In genomic region chr14:20724043-20724442, GRCm38 (mm10) we compare ENCODE assay signal across 8 mouse cellular contexts. TPM values are rescaled to one million over a fixed set of nuclear protein-coding genes. Genes with fewer than 3 reads are reported as not detected.
A peak's percentile ranks its signal among the peaks of the same experiment; 100 is the strongest.
DNase-seq lines count a peak whose midpoint lies in the region; ATAC-seq and TF ChIP-seq lines count a peak whose summit lies in the region.

No protein-coding gene starts in this region.

- H3K4me2 ChIP-seq in heart, embryonic 14.5 days (ENCODE audit: low read length) = no peak overlapping the region

- H3K9ac ChIP-seq in heart, embryonic 14.5 days (ENCODE audit: low read length) = 0 out of 2 replicates have a peak overlapping the region, but pooled peaks have one; percentile 4

- H3K4me1 ChIP-seq in cortical plate, adult 2 months (ENCODE audit: control insufficient read depth, insufficient read depth, low read length) = no peaks in the 10 kb centered on the region
- H3K4me1 ChIP-seq in heart, embryonic 14.5 days (ENCODE audit: control insufficient read depth in 2 of 2, insufficient read depth in 2 of 2, low read length in 2 of 2) = peaks cover 9 to 13% of the 10 kb centered on the region in 2 experiments

- TF ChIP-seq CTCF in cortical plate, adult 2 months (IDR thresholded peaks at IDR 0.05; ENCODE audit: extremely low read depth, insufficient read depth, low read length) = peak; percentile 76

- peaks cover 100% of the 10 kb centered on the region for H3K36me3 ChIP-seq in heart, embryonic 14.5 days (ENCODE audit: control insufficient read depth, insufficient read depth, low read length)
- peaks cover 11% of the 10 kb centered on the region for H3K36me3 ChIP-seq in splenic B cell, adult 2 months (ENCODE audit: control insufficient read depth, insufficient read depth, low read length, poor library complexity, severe bottlenecking)

- WGBS in heart, embryonic 14.5 days = 30% methylated on average over 5 of the region's 5 CpGs

- no peak for TF ChIP-seq POLR2A in cortical plate, adult 2 months (IDR thresholded peaks at IDR 0.05; ENCODE audit: extremely low read depth, insufficient read depth, low read length)

- H3K27ac ChIP-seq in cortical plate, adult 2 months (ENCODE audit: insufficient read depth, low read length) = no peak overlapping the region
- H3K27ac ChIP-seq in heart, embryonic 14.5 days (replicated peaks in 1 of 2; ENCODE audit: control insufficient read depth in 1 of 2, insufficient read depth in 1 of 2, low read depth in 2 of 2, low read length in 2 of 2) = no peak overlapping the region

- H3K27me3 ChIP-seq in heart, embryonic 14.5 days (ENCODE audit: control insufficient read depth, insufficient read depth, low read length) = no peaks in the 10 kb centered on the region
- no peaks in the 10 kb centered on the region for H3K27me3 ChIP-seq in splenic B cell, adult 2 months (ENCODE audit: control insufficient read depth, insufficient read depth, low read length, poor library complexity, severe bottlenecking)

- no peak overlapping the region for H3K4me3 ChIP-seq in cortical plate, adult 2 months (ENCODE audit: insufficient read depth, low read length)
- H3K4me3 ChIP-seq in heart, embryonic 14.5 days (ENCODE audit: control insufficient read depth in 1 of 2, insufficient read depth in 1 of 2, low read depth in 1 of 2, low read length in 2 of 2) = no peak overlapping the region

- DNase-seq in heart, adult 8-10 months (ENCODE audit: low spot score) = peak; percentile 64
- no peak for DNase-seq in heart, postnatal 25 days (ENCODE audit: low spot score)
- peak; percentile 61 for DNase-seq in MN1 (ENCODE audit: low spot score)
- DNase-seq in layer of hippocampus, adult 18-20 months (ENCODE audit: low spot score in 2 of 2) = peak; percentile 53 to 84
- DNase-seq in lung, postnatal 4 days = peak; percentile 69 to 79
- peak; percentile 59 for DNase-seq in splenic B cell, adult 2 months (ENCODE audit: low read depth, low spot score)

- intact Hi-C loops in heart, postnatal 25 days (cut with DNase I) = loop anchor here (5.0 kb wide), 1 partner anchor 148 kb away; no protein-coding TSS in a partner anchor

- ATAC-seq in heart, embryonic 14.5 days (ENCODE audit: insufficient number of reproducible peaks, insufficient read depth, low FRiP score, low read depth) = no peak

- no peaks in the 10 kb centered on the region for H3K9me3 ChIP-seq in heart, embryonic 14.5 days (ENCODE audit: control insufficient read depth, low read length)

RNA-seq across cellular contexts. Expression of gene Ndst2, which starts 10.3 kb away (rescaled TPM):
- total RNA-seq in heart, adult 8-10 months (2022) = 10 to 100 TPM in 1 of 4 experiments, 1 to 10 TPM in 3; 7.1 to 10.6 (median 9.9) TPM
- total RNA-seq in heart, postnatal 25 days (2021) = 10 to 100 TPM; 10.0 to 12.6 TPM
- 22.9 and 26.7 TPM in 2 replicates for polyA plus RNA-seq in cortical plate, adult 2 months (2012; rRNA removed)
- polyA plus RNA-seq in heart, embryonic 14.5 days (2014; fragmentation: Nextera tagmentation; extraction: Ambion mirVana) = 16.8 and 20.9 TPM in 2 replicates
- 10 to 100 TPM; 14.9 to 17.6 TPM for total RNA-seq in layer of hippocampus, adult 18-20 months (2021)

RNA-seq across cellular contexts. Expression of gene Zswim8, which starts 16.7 kb away (rescaled TPM):
- 10 to 100 TPM; 38.7 to 47.0 (median 43.1) TPM for total RNA-seq in heart, adult 8-10 months (2022)
- 10 to 100 TPM; 46.6 to 47.6 TPM for total RNA-seq in heart, postnatal 25 days (2021)
- 174 and 185 TPM in 2 replicates for polyA plus RNA-seq in cortical plate, adult 2 months (2012; rRNA removed)
- 21.7 and 25.4 TPM in 2 replicates for polyA plus RNA-seq in heart, embryonic 14.5 days (2014; fragmentation: Nextera tagmentation; extraction: Ambion mirVana)
- total RNA-seq in layer of hippocampus, adult 18-20 months (2021) = 100 to 1,000 TPM; 165 to 186 TPM

RNA-seq across cellular contexts. Expression of gene Chchd1, which starts 21.2 kb away (rescaled TPM):
- 100 to 1,000 TPM; 110 to 126 (median 118) TPM for total RNA-seq in heart, adult 8-10 months (2022)
- total RNA-seq in heart, postnatal 25 days (2021) = 100 to 1,000 TPM; 120 to 126 TPM
- polyA plus RNA-seq in cortical plate, adult 2 months (2012; rRNA removed) = 84.9 and 85.9 TPM in 2 replicates
- polyA plus RNA-seq in heart, embryonic 14.5 days (2014; fragmentation: Nextera tagmentation; extraction: Ambion mirVana) = 216 and 225 TPM in 2 replicates
- 10 to 100 TPM; 53.1 to 53.3 TPM for total RNA-seq in layer of hippocampus, adult 18-20 months (2021)

RNA-seq across cellular contexts. Expression of gene Fut11, which starts 29.3 kb away (rescaled TPM):
- 1 to 10 TPM; 4.2 to 4.9 (median 4.6) TPM for total RNA-seq in heart, adult 8-10 months (2022)
- 1 to 10 TPM; 6.0 to 7.4 TPM for total RNA-seq in heart, postnatal 25 days (2021)
- 14.9 and 16.3 TPM in 2 replicates for polyA plus RNA-seq in cortical plate, adult 2 months (2012; rRNA removed)
- 16.5 and 17.8 TPM in 2 replicates for polyA plus RNA-seq in heart, embryonic 14.5 days (2014; fragmentation: Nextera tagmentation; extraction: Ambion mirVana)
- total RNA-seq in layer of hippocampus, adult 18-20 months (2021) = 10 to 100 TPM; 14.5 to 14.7 TPM

RNA-seq across cellular contexts. Expression of gene Sec24c, which starts 49.9 kb away (rescaled TPM):
- total RNA-seq in heart, adult 8-10 months (2022) = 100 to 1,000 TPM in 3 of 4 experiments, 10 to 100 TPM in 1; 97.9 to 110 (median 103) TPM
- 100 to 1,000 TPM in 1 of 2 experiments, 10 to 100 TPM in 1; 96.8 to 107 TPM for total RNA-seq in heart, postnatal 25 days (2021)
- polyA plus RNA-seq in cortical plate, adult 2 months (2012; rRNA removed) = 77.2 and 79.3 TPM in 2 replicates
- 69.2 and 75.7 TPM in 2 replicates for polyA plus RNA-seq in heart, embryonic 14.5 days (2014; fragmentation: Nextera tagmentation; extraction: Ambion mirVana)
- 100 to 1,000 TPM in 1 of 2 experiments, 10 to 100 TPM in 1; 97.2 to 109 TPM for total RNA-seq in layer of hippocampus, adult 18-20 months (2021)
